24 mouse cellular contexts compared by ENCODE assay signal in the genomic region with DNA sequence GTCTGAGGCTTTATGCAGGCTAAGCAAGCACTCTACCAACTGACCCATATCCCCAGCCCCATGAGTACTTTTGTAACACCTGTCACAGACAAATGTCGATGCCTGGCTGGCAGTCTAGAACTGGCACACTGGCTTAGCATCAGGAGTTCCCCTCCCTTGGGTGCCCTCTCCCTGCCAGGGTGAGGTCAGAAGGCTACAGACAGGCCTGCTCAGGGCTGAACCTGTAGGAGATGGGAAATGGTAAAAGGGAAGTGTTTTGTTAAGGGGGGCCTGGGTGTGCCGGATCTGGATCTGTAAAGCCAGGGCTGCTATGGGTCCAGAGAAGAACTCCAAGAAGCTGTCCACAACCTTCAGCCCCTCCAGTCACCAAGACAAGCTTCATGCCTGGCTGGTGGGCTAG.
DNase-seq lines count a peak whose midpoint lies in the region; ATAC-seq and TF ChIP-seq lines count a peak whose summit lies in the region.
"Had no signal": no experiment of that assay in that cellular context is flagged by ENCODE, and none has a peak within 500 bp of the region (broad histone marks: within the 10 kb centered on the region; RNA-seq: fewer than 3 reads in every experiment).

No protein-coding gene starts in this region.

- no peak overlapping the region for H3K9ac ChIP-seq in midbrain, postnatal 0 days (replicated peaks; ENCODE audit: low read length, poor library complexity, severe bottlenecking)
- H3K9ac ChIP-seq: embryonic facial prominence, embryonic 12.5 days; embryonic facial prominence, embryonic 15.5 days; forebrain, postnatal 0 days; hindbrain, embryonic 13.5 days had no signal

- peak; percentile 11 for DNase-seq in kidney, adult 2 months
- DNase-seq in kidney, adult 9 months = no peak
- peak; percentile 16 for DNase-seq in skeletal muscle tissue, adult 2 months (ENCODE audit: low read depth, low spot score)
- no peak for DNase-seq in cerebellum, postnatal 10 days
- no peak for DNase-seq in midbrain, postnatal 0 days (ENCODE audit: low spot score)
- DNase-seq: adrenal gland, adult 8-10 months; adrenal gland, postnatal 25 days; cerebellum, adult 11-12 months; cerebellum, adult 8-10 months; cerebellum, postnatal 14 days; forebrain, postnatal 0 days; gastrocnemius, postnatal 14 days; heart, adult 11 months had no signal

- H3K4me2 ChIP-seq in midbrain, postnatal 0 days (ENCODE audit: low read depth, low read length, poor library complexity, severe bottlenecking) = no peak overlapping the region
- H3K4me2 ChIP-seq: embryonic facial prominence, embryonic 12.5 days; embryonic facial prominence, embryonic 15.5 days; heart, embryonic 11.5 days; hindbrain, embryonic 13.5 days had no signal

- no peak overlapping the region for H3K4me3 ChIP-seq in kidney, adult 2 months (ENCODE audit: insufficient read depth, low read depth, low read length)
- H3K4me3 ChIP-seq in midbrain, postnatal 0 days (ENCODE audit: low read depth, low read length) = no peak overlapping the region
- H3K4me3 ChIP-seq: embryonic facial prominence, embryonic 12.5 days; embryonic facial prominence, embryonic 15.5 days; hindbrain, embryonic 10.5 days; hindbrain, embryonic 13.5 days had no signal

- H3K27ac ChIP-seq in kidney, adult 2 months (ENCODE audit: insufficient read depth, low read depth, low read length) = no peak overlapping the region
- H3K27ac ChIP-seq in midbrain, postnatal 0 days (ENCODE audit: low read depth, low read length) = no peak overlapping the region
- H3K27ac ChIP-seq: embryonic facial prominence, embryonic 12.5 days; embryonic facial prominence, embryonic 15.5 days; hindbrain, embryonic 10.5 days; hindbrain, embryonic 13.5 days had no signal

- peaks cover 3% of the 10 kb centered on the region; the same call in 1 of the 2 replicates for H3K4me1 ChIP-seq in kidney, adult 2 months (ENCODE audit: control insufficient read depth, insufficient read depth, low read length)
- H3K4me1 ChIP-seq in midbrain, postnatal 0 days (ENCODE audit: insufficient read depth, low read length) = no peaks in the 10 kb centered on the region
- H3K4me1 ChIP-seq: embryonic facial prominence, embryonic 12.5 days; embryonic facial prominence, embryonic 15.5 days; hindbrain, embryonic 13.5 days had no signal

- no peak for TF ChIP-seq CTCF in kidney, adult 2 months (conservative IDR thresholded peaks at IDR 0.05; ENCODE audit: insufficient read depth, insufficient read length, low read depth, low read length)
- TF ChIP-seq CTCF in midbrain, postnatal 0 days (IDR thresholded peaks at IDR 0.05) = no peak

- 84% methylated on average over 2 of the region's 2 CpGs for WGBS in kidney, adult 2 months
- 82% methylated on average over 2 of the region's 2 CpGs for WGBS in midbrain, postnatal 0 days

- no peak for TF ChIP-seq POLR2A in kidney, adult 2 months (IDR thresholded peaks at IDR 0.05; ENCODE audit: low read depth, low read length)

- ATAC-seq in common myeloid progenitor, adult 5-6 weeks (replicated peaks; ENCODE audit: low read depth, poor library complexity, severe bottlenecking) = peak; percentile 75
- ATAC-seq in hematopoietic stem cell, adult 5-6 weeks (replicated peaks in 1 of 2; ENCODE audit: insufficient read depth in 1 of 2, low FRiP score in 2 of 2, low TSS enrichment in 1 of 2, low read depth in 1 of 2, poor library complexity in 2 of 2, severe bottlenecking in 2 of 2) = peak; percentile 70 to 76
- ATAC-seq in midbrain, postnatal 0 days (ENCODE audit: low FRiP score) = no peak
- ATAC-seq: activated CD4-positive, CD25-positive, alpha-beta regulatory T cell, adult 4 months; forebrain, embryonic 14.5 days; forebrain, postnatal 0 days; hindbrain, embryonic 16.5 days; intestine, embryonic 16.5 days had no signal

- no peaks in the 10 kb centered on the region for H3K27me3 ChIP-seq in kidney, adult 2 months (replicated peaks; ENCODE audit: control insufficient read depth, insufficient read depth, low read length)
- H3K27me3 ChIP-seq in midbrain, postnatal 0 days (ENCODE audit: insufficient read depth, low read length) = no peaks in the 10 kb centered on the region
- H3K27me3 ChIP-seq: embryonic facial prominence, embryonic 12.5 days; embryonic facial prominence, embryonic 15.5 days; hindbrain, embryonic 13.5 days had no signal

- no peaks in the 10 kb centered on the region for H3K9me3 ChIP-seq in midbrain, postnatal 0 days (ENCODE audit: low read length)
- H3K9me3 ChIP-seq: embryonic facial prominence, embryonic 12.5 days; embryonic facial prominence, embryonic 15.5 days had no signal

- no peaks in the 10 kb centered on the region for H3K36me3 ChIP-seq in kidney, adult 2 months (ENCODE audit: control insufficient read depth, insufficient read depth, low read length)
- H3K36me3 ChIP-seq in midbrain, postnatal 0 days (ENCODE audit: insufficient read depth, low read length) = no peaks in the 10 kb centered on the region
- H3K36me3 ChIP-seq: embryonic facial prominence, embryonic 12.5 days; embryonic facial prominence, embryonic 15.5 days; hindbrain, embryonic 10.5 days; hindbrain, embryonic 13.5 days had no signal

Comparison
In these comparisons a context has a peak if more than half of its experiments do, and no peak if none do; other contexts are left out.
1. DNase-seq: peak in kidney, adult 2 months (single experiment) and skeletal muscle tissue, adult 2 months (single experiment); none in kidney, adult 9 months (single experiment), cerebellum, postnatal 10 days (0 of 2) and midbrain, postnatal 0 days (single experiment).